Mouse (Mus musculus) cerebellum, postnatal 10 days (tissue): ENCODE results near the gene Gm20696.
A peak's percentile ranks its signal among the peaks of the same experiment; 100 is the strongest.

Experiments used
- DNase-seq, 2 experiments: peaks; one replicate each; pipeline ENCODE4 v3.0.0; 2021; ENCODE audit warnings: mixed read lengths in 2 of 2

Gene Gm20696

GRCm38 (mm10) chr6:99478873-99479650, 187.5 kb downstream of the Gm20696 start:
- no peak for DNase-seq

- DNase-seq: no peak
Measured at GRCm38 (mm10) chr6:99475040-99475439, 191.6 kb downstream of the Gm20696 start.

- DNase-seq: no peak
Measured at GRCm38 (mm10) chr6:99470906-99471305, 195.7 kb downstream of the Gm20696 start.

GRCm38 (mm10) chr6:99469134-99469834, 197.3 kb downstream of the Gm20696 start:
- no peak for DNase-seq

GRCm38 (mm10) chr6:99467831-99468230, 198.8 kb downstream of the Gm20696 start:
- DNase-seq: no peak

- no peak for DNase-seq
Measured at GRCm38 (mm10) chr6:99467109-99467508, 199.5 kb downstream of the Gm20696 start.

- no peak for DNase-seq
Measured at GRCm38 (mm10) chr6:99466354-99466753, 200.2 kb downstream of the Gm20696 start.

- peak; percentile 58 to 61 for DNase-seq
Measured at GRCm38 (mm10) chr6:99464449-99464848, 202.1 kb downstream of the Gm20696 start.

- DNase-seq: peak; percentile 89 to 92
Measured at GRCm38 (mm10) chr6:99463906-99464305, 202.7 kb downstream of the Gm20696 start.

GRCm38 (mm10) chr6:99458775-99459174, 207.8 kb downstream of the Gm20696 start:
- DNase-seq: no peak

- no peak for DNase-seq
Measured at GRCm38 (mm10) chr6:99453763-99454520, 212.7 kb downstream of the Gm20696 start.

GRCm38 (mm10) chr6:99452638-99453185, 213.9 kb downstream of the Gm20696 start:
- DNase-seq: no peak

- no peak for DNase-seq
Measured at GRCm38 (mm10) chr6:99451479-99451878, 215.1 kb downstream of the Gm20696 start.

GRCm38 (mm10) chr6:99447447-99447846, 219.2 kb downstream of the Gm20696 start:
- no peak for DNase-seq

- peak; percentile 73 to 74 for DNase-seq
Measured at GRCm38 (mm10) chr6:99446801-99447415, 219.7 kb downstream of the Gm20696 start.

- DNase-seq: peak; percentile 26 to 38
Measured at GRCm38 (mm10) chr6:99443460-99443859, 223.1 kb downstream of the Gm20696 start.

- no peak for DNase-seq
Measured at GRCm38 (mm10) chr6:99441100-99441499, 225.5 kb downstream of the Gm20696 start.

GRCm38 (mm10) chr6:99440606-99441005, 226.0 kb downstream of the Gm20696 start:
- DNase-seq: no peak

GRCm38 (mm10) chr6:99439878-99440361, 226.7 kb downstream of the Gm20696 start:
- peak; percentile 24 to 32 for DNase-seq

- DNase-seq: peak in 1 of 2 experiments; percentile 42
Measured at GRCm38 (mm10) chr6:99439214-99439877, 227.3 kb downstream of the Gm20696 start.

- DNase-seq: no peak
Measured at GRCm38 (mm10) chr6:99436371-99436770, 230.2 kb downstream of the Gm20696 start.

- no peak for DNase-seq
Measured at GRCm38 (mm10) chr6:99435140-99435539, 231.5 kb downstream of the Gm20696 start.
